Mouse (Mus musculus): ENCODE results near the gene Plekhm2. TPM values are rescaled to one million over a fixed set of nuclear protein-coding genes. Genes with fewer than 3 reads are reported as not detected.

The Plekhm2 gene
- total RNA-seq, 4 experiments from 2014 or later: 64.3 to 87.0 (median 76.1) TPM

- DNase-seq: no peak
Measured at GRCm38 (mm10) chr4:141602523-141603223, 62.0 kb downstream of the Plekhm2 start.

GRCm38 (mm10) chr4:141601148-141601862 lies 63.4 kb downstream of the Plekhm2 start:
- no peak for DNase-seq

- DNase-seq: no peak
Measured at GRCm38 (mm10) chr4:141600364-141600763, 64.3 kb downstream of the Plekhm2 start.

GRCm38 (mm10) chr4:141599251-141600141 lies 65.2 kb downstream of the Plekhm2 start:
- DNase-seq: no peak

GRCm38 (mm10) chr4:141598894-141599250 lies 65.8 kb downstream of the Plekhm2 start:
- no peak for DNase-seq

GRCm38 (mm10) chr4:141598199-141598893 lies 66.4 kb downstream of the Plekhm2 start:
- no peak for DNase-seq

GRCm38 (mm10) chr4:141596700-141597328 lies 67.9 kb downstream of the Plekhm2 start:
- no peak for DNase-seq

GRCm38 (mm10) chr4:141595605-141596268 lies 69.0 kb downstream of the Plekhm2 start:
- no peak for DNase-seq

GRCm38 (mm10) chr4:141595138-141595537 lies 69.6 kb downstream of the Plekhm2 start:
- no peak for DNase-seq

- no peak for DNase-seq
Measured at GRCm38 (mm10) chr4:141591547-141591946, 73.2 kb downstream of the Plekhm2 start.

GRCm38 (mm10) chr4:141583919-141584318 lies 80.8 kb downstream of the Plekhm2 start:
- no peak for DNase-seq

GRCm38 (mm10) chr4:141581051-141581450 lies 83.6 kb downstream of the Plekhm2 start:
- DNase-seq: no peak

- DNase-seq: no peak
Measured at GRCm38 (mm10) chr4:141578833-141579232, 85.9 kb downstream of the Plekhm2 start.

GRCm38 (mm10) chr4:141576877-141577276 lies 87.8 kb downstream of the Plekhm2 start:
- DNase-seq: no peak

GRCm38 (mm10) chr4:141576404-141576803 lies 88.3 kb downstream of the Plekhm2 start:
- no peak for DNase-seq

Other genes starting within 250 kb of the Plekhm2 start
- gene Clcnkb, start 248.9 kb downstream of the Plekhm2 start, total RNA-seq (2022): not detected
- gene Hspb7, start 244.1 kb downstream of the Plekhm2 start, total RNA-seq (2022): under 1 TPM; 0.38 to 0.97 (median 0.57) TPM
- under 1 TPM in 1 of 4 experiments, not detected in 3; 0.68 TPM for gene Srarp, start 228.8 kb downstream of the Plekhm2 start, total RNA-seq (2022)
- 10 to 100 TPM; 14.8 to 25.6 (median 19.5) TPM for gene Zbtb17, start 220.2 kb downstream of the Plekhm2 start, total RNA-seq (2022)
- 10 to 100 TPM; 53.0 to 94.3 (median 63.4) TPM for gene Spen, start 126.3 kb downstream of the Plekhm2 start, total RNA-seq (2022)
- 10 to 100 TPM; 10.2 to 21.0 (median 17.6) TPM for gene Fblim1, start 58.8 kb downstream of the Plekhm2 start, total RNA-seq (2022)
- 1 to 10 TPM; 1.1 to 2.7 (median 2.1) TPM for gene Tmem82, start 46.3 kb downstream of the Plekhm2 start, total RNA-seq (2022)
- gene Slc25a34, start 41.1 kb downstream of the Plekhm2 start, total RNA-seq (2022): 1 to 10 TPM; 1.3 to 5.1 (median 2.6) TPM
- gene Rsc1a1, start 20.7 kb upstream of the Plekhm2 start, total RNA-seq (2022): 1 to 10 TPM in 1 of 4 experiments, not detected in 3; 3.7 TPM
- 10 to 100 TPM; 49.4 to 67.9 (median 54.0) TPM for gene Ddi2, start 58.5 kb upstream of the Plekhm2 start, total RNA-seq (2022)
- 10 to 100 TPM in 3 of 4 experiments, 1 to 10 TPM in 1; 9.4 to 59.0 (median 32.8) TPM for gene Agmat, start 81.8 kb upstream of the Plekhm2 start, total RNA-seq (2022)
- gene Dnajc16, start 126.0 kb upstream of the Plekhm2 start, total RNA-seq (2022): 10 to 100 TPM; 28.1 to 36.3 (median 32.7) TPM
- 10 to 100 TPM; 21.4 to 29.4 (median 26.5) TPM for gene Casp9, start 128.7 kb upstream of the Plekhm2 start, total RNA-seq (2022)
- gene Cela2a, start 161.3 kb upstream of the Plekhm2 start, total RNA-seq (2022): not detected
- gene Ctrc, start 181.5 kb upstream of the Plekhm2 start, total RNA-seq (2022): not detected
- 10 to 100 TPM; 32.2 to 38.0 (median 35.7) TPM for gene Efhd2, start 210.0 kb upstream of the Plekhm2 start, total RNA-seq (2022)

All from adrenal gland, adult 8-10 months (tissue).